Mouse (Mus musculus) ES-E14 (cell line): ENCODE data around the gene Chrna4. TPM values are rescaled to one million over a fixed set of nuclear protein-coding genes. Genes with fewer than 3 reads are reported as not detected.

Source experiments
- DNase-seq: peaks from one replicate; pipeline ENCODE4 v3.0.0-alpha.2; 2013; ENCODE audit warnings: low read depth, low spot score
- H3K27ac ChIP-seq: 2 replicates; pipeline ENCODE4 v1.5.1; 2012; ENCODE audit warnings: low read depth, mild to moderate bottlenecking, low read length, moderate library complexity, mixed read lengths; ENCODE audit not compliant: poor library complexity, insufficient read depth, severe bottlenecking
- H3K36me3 ChIP-seq: 2 replicates; pipeline ENCODE4 v1.6.1; 2012; ENCODE audit warnings: mild to moderate bottlenecking, low read length, moderate library complexity, mixed read lengths; ENCODE audit not compliant: control insufficient read depth, poor library complexity, insufficient read depth, severe bottlenecking
- H3K4me1 ChIP-seq, 2 experiments: fragments of 150-350 bp in 1 of 2; sonication (generic) in 1 of 2; 2 replicates each; pipeline ENCODE4 v1.6.1; 2012; ENCODE audit warnings: low read length in 2 of 2, mild to moderate bottlenecking in 1 of 2, mixed read lengths in 1 of 2; ENCODE audit not compliant: control insufficient read depth in 2 of 2, insufficient read depth in 2 of 2, poor library complexity in 1 of 2
- H3K4me3 ChIP-seq, 2 experiments: fragments of 150-350 bp in 1 of 2; sonication (generic) in 1 of 2; 2 replicates each; pipeline ENCODE4 v1.5.1; 2012; ENCODE audit warnings: low read length in 2 of 2, low read depth in 1 of 2, mild to moderate bottlenecking in 1 of 2, mixed read lengths in 1 of 2; ENCODE audit not compliant: insufficient read depth in 1 of 2, poor library complexity in 1 of 2, severe bottlenecking in 1 of 2
- H3K9ac ChIP-seq: 2 replicates; pipeline ENCODE4 v1.6.1; 2012; ENCODE audit warnings: low read depth, mild to moderate bottlenecking, low read length, mixed read lengths; ENCODE audit not compliant: poor library complexity, insufficient read depth, severe bottlenecking
- H3K9me3 ChIP-seq: fragments of 150-350 bp; sonication (generic); 2 replicates; pipeline ENCODE4 v1.6.1; 2012; ENCODE audit warnings: low read depth, mild to moderate bottlenecking, low read length; ENCODE audit not compliant: control insufficient read depth, insufficient read depth
- CHD2 ChIP-seq: IDR thresholded peaks from 2 replicates; pipeline ENCODE4 v1.6.1; 2014; ENCODE audit warnings: mild to moderate bottlenecking, low read depth, low read length, inconsistent platforms
- HCFC1 ChIP-seq: IDR thresholded peaks from 2 replicates; pipeline ENCODE4 v1.6.1; 2012; ENCODE audit warnings: low read length, inconsistent platforms, borderline replicate concordance; ENCODE audit not compliant: insufficient read depth
- MAFK ChIP-seq: IDR thresholded peaks from 2 replicates; pipeline ENCODE4 v1.6.1; 2014; ENCODE audit warnings: mild to moderate bottlenecking, low read depth, low read length, inconsistent platforms; ENCODE audit not compliant: insufficient read depth
- ZC3H11A ChIP-seq: IDR thresholded peaks from 2 replicates; pipeline ENCODE4 v1.6.1; 2012; ENCODE audit warnings: low read depth, mild to moderate bottlenecking, inconsistent platforms, low read length, borderline replicate concordance
- ZNF384 ChIP-seq: IDR thresholded peaks from 2 replicates; pipeline ENCODE4 v1.6.1; 2012; ENCODE audit warnings: low read depth, low read length, inconsistent platforms
- in situ Hi-C, 2 experiments: fragments of 600-800 bp; cut with MboI; formaldehyde crosslinking; loops; one replicate each; pipeline ENCODE4 v1.15.1; 2025; ENCODE audit warnings: low sequenced_read_pairs in 2 of 2, inconsistent platforms in 1 of 2; ENCODE audit not compliant: unreplicated experiment in 2 of 2
- total RNA-seq: library from RNA; depleted of rRNA; stranded (reverse); fragments of 300-350 nt; gene quantifications from 2 replicates; pipeline ENCODE4 v1.2.3, GENCODE M21; 2012

Gene Chrna4
- total RNA-seq, 1 experiment, result 0.71 TPM

DNA sequence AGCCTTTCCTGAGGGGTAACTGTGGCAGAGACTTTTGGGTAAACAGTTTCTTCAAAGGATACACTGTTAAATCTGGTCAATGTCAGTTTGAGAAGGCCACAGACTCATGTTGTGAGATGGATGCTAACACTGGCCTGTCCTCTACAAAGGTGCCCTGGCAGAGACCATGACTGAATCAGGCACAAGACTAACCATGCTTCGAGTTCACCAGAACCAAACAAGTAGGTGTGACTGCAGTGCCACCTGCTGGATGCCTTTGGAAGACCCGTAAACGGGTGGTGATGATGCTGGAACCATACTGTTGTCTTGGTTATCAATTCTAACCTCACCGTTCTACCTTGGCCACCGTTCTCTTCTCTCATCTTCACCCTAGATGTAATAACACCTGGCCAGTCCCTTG lies 16.8 kb upstream of the Chrna4 start:
- no peak overlapping the region for H3K27ac ChIP-seq
- H3K4me1 ChIP-seq, result peaks cover 0 to 2% of the 10 kb centered on the region in 2 experiments; a peak in 2 of 4 replicates
- H3K4me3 ChIP-seq, result no peak overlapping the region
- DNase-seq, result peak; percentile 59
- no peaks in the 10 kb centered on the region for H3K36me3 ChIP-seq
- in situ Hi-C loops, result loop anchor here (5.0 to 25.0 kb wide), 3 partner anchors 55 to 248 kb away; no protein-coding TSS in a partner anchor
- no peak for TF ChIP-seq HCFC1
- peak; percentile 90 for TF ChIP-seq ZC3H11A
- no peak overlapping the region for H3K9ac ChIP-seq
- no peaks in the 10 kb centered on the region for H3K9me3 ChIP-seq

DNA sequence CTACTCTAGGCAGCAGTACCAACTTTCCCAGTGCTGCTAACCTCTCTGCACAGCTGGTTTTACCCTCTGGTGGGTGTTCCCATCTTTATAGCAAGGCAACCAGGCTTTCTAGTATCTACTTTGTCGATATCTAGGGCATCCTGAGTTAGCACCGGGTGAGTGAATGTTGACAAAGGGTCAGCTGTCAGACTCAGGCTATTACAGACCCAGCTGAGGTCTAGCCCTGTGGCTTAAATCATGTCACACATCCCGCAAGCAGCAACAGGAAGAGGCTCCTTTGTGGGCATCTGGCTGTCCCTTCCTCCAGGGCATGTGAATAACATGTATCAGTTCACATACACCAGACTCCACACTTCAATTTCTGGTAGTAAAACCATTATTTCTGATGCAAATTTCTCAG lies 14.8 kb upstream of the Chrna4 start:
- Histone ChIP-seq H3K4me3 (no peak overlapping the region), H3K36me3 (no peaks in the 10 kb centered on the region), H3K4me1 (peaks cover 0 to 2% of the 10 kb centered on the region in 2 experiments; a peak in 2 of 4 replicates), H3K27ac (no peak overlapping the region), H3K9ac (no peak overlapping the region), H3K9me3 (no peaks in the 10 kb centered on the region)
- in situ Hi-C loops, result loop anchor here in 1 of 2 experiments (25.0 kb wide), 1 partner anchor 246 kb away; no protein-coding TSS in a partner anchor
- TF ChIP-seq ZC3H11A, result no peak
- no peak for TF ChIP-seq ZNF384
- TF ChIP-seq MAFK, result no peak
- TF ChIP-seq CHD2, result no peak
- TF ChIP-seq HCFC1, result no peak
- DNase-seq, result no peak

- Histone ChIP-seq H3K4me3 (no peak overlapping the region), H3K9me3 (no peaks in the 10 kb centered on the region), H3K9ac (no peak overlapping the region), H3K4me1 (peaks cover 0 to 2% of the 10 kb centered on the region in 2 experiments; a peak in 2 of 4 replicates), H3K27ac (no peak overlapping the region), H3K36me3 (no peaks in the 10 kb centered on the region)
- in situ Hi-C loops, result loop anchor here in 1 of 2 experiments (25.0 kb wide), 1 partner anchor 245 kb away; no protein-coding TSS in a partner anchor
- TF ChIP-seq HCFC1 (no peak), ZNF384 (no peak), ZC3H11A (no peak), MAFK (no peak)
- DNase-seq, result no peak
These were observed 14.0 kb upstream of the Chrna4 start for GRCm38 (mm10) chr2:181057341-181057740.

DNA sequence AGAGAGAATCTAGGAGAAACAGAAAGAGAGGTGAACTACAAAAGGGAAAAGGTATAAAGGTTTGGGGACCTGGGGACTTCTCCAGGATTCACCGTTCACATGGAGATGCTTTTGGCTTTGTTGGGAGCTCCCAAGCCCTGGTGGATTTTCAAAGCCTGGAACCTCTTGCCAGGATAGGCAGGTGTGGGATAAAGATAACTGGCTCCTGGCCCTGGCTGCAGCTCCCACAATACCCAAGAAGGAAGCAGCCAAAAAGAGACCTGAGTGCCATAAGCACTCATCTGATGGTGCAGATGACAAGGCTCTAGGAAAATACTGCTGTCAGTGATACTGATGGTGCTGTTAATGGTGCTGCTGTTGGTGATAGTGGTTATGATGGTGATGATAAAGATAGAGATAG lies 8.8 kb upstream of the Chrna4 start:
- no peak for DNase-seq
- no peak for TF ChIP-seq ZNF384
- TF ChIP-seq ZC3H11A, result no peak
- no peak for TF ChIP-seq MAFK
- no peak for TF ChIP-seq HCFC1
- H3K9ac ChIP-seq, result no peak overlapping the region
- H3K4me3 ChIP-seq, result no peak overlapping the region
- in situ Hi-C loops, result loop anchor here in 1 of 2 experiments (25.0 kb wide), 1 partner anchor 240 kb away; no protein-coding TSS in a partner anchor
- H3K36me3 ChIP-seq, result no peaks in the 10 kb centered on the region
- no peaks in the 10 kb centered on the region for H3K9me3 ChIP-seq
- no peak overlapping the region for H3K27ac ChIP-seq
- H3K4me1 ChIP-seq, result peaks cover 0 to 2% of the 10 kb centered on the region in 2 experiments; a peak in 2 of 4 replicates

GRCm38 (mm10) chr2:181048986-181049385 lies 5.6 kb upstream of the Chrna4 start:
- no peaks in the 10 kb centered on the region for H3K9me3 ChIP-seq
- H3K36me3 ChIP-seq, result no peaks in the 10 kb centered on the region
- no peak overlapping the region for H3K4me3 ChIP-seq
- in situ Hi-C loops, result no loop called here
- TF ChIP-seq CHD2 (no peak), ZNF384 (no peak), MAFK (no peak), HCFC1 (no peak), ZC3H11A (no peak)
- 0 out of 4 replicates have a peak, but pooled peaks cover under 1 to 1% of the 10 kb centered on the region in 2 experiments for H3K4me1 ChIP-seq
- no peak overlapping the region for H3K9ac ChIP-seq
- DNase-seq, result no peak
- H3K27ac ChIP-seq, result no peak overlapping the region
